ENCODE assay signal across 12 mouse cellular contexts in the genomic region with DNA sequence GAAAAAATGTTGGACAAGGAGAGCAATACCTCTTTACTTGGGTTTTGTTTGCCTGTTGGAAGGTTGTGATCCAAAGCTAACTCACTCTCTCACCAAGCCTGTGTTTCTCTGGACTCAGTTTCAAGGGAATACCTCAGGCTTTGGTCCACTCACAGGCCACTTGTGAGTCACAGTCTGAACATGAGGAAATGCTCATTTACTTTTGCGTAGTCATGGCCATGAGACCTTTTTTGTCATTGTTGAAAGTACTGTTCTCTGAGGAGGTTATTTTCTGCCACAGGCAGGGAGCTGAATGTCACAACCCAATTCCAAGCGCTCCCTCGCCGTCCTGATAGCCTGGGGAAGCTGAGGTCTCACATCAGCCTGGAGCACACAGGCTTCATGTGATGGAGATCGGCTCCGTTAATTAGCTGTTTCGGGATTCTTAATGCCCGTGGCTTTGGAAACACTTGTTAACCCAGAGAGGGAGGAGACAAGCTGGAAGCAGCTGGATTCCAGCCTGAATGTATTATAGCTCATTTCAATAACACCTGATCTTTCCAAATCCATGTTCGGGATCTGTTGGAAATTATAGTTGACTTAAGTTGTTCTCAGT.
DNase-seq lines count a peak whose midpoint lies in the region; ATAC-seq and TF ChIP-seq lines count a peak whose summit lies in the region.
"Had no signal": no experiment of that assay in that cellular context is flagged by ENCODE, and none has a peak within 500 bp of the region (broad histone marks: within the 10 kb centered on the region; RNA-seq: fewer than 3 reads in every experiment).

No protein-coding gene starts in this region.

- 59% methylated on average over 9 of the region's 9 CpGs for WGBS in lung, adult 2 months
- WGBS in limb, embryonic 12.5 days = 50% methylated on average over 9 of the region's 9 CpGs
- WGBS in stomach, postnatal 0 days = 67% methylated on average over 9 of the region's 9 CpGs
- 70% methylated on average over 9 of the region's 9 CpGs for WGBS in heart, embryonic 12.5 days

- no peak for ATAC-seq in limb, embryonic 12.5 days (ENCODE audit: insufficient number of reproducible peaks, insufficient read depth, low FRiP score, low TSS enrichment, low read depth)
- ATAC-seq in stomach, postnatal 0 days (ENCODE audit: low FRiP score, low TSS enrichment) = peak; percentile 64
- ATAC-seq in heart, embryonic 12.5 days (ENCODE audit: insufficient number of reproducible peaks, low FRiP score) = no peak

- H3K9ac ChIP-seq in limb, embryonic 12.5 days (replicated peaks) = no peak overlapping the region
- H3K9ac ChIP-seq in stomach, postnatal 0 days (ENCODE audit: low read length) = no peak overlapping the region
- H3K9ac ChIP-seq in heart, embryonic 12.5 days = no peak overlapping the region
- H3K9ac ChIP-seq: liver, embryonic 15.5 days had no signal

- no peak for TF ChIP-seq EP300 in stomach, postnatal 0 days (optimal IDR thresholded peaks at IDR 0.05)

- no peaks in the 10 kb centered on the region for H3K9me3 ChIP-seq in limb, embryonic 12.5 days
- H3K9me3 ChIP-seq in stomach, postnatal 0 days (ENCODE audit: control insufficient read depth, low read length) = no peaks in the 10 kb centered on the region
- no peaks in the 10 kb centered on the region for H3K9me3 ChIP-seq in heart, embryonic 12.5 days (replicated peaks)
- H3K9me3 ChIP-seq: liver, embryonic 15.5 days had no signal

- H3K4me2 ChIP-seq in limb, embryonic 12.5 days = 0 out of 2 replicates have a peak overlapping the region, but pooled peaks have one; percentile 3
- no peak overlapping the region for H3K4me2 ChIP-seq in stomach, postnatal 0 days (replicated peaks; ENCODE audit: low read depth)
- H3K4me2 ChIP-seq in heart, embryonic 12.5 days = no peak overlapping the region
- H3K4me2 ChIP-seq: liver, embryonic 15.5 days had no signal

- no peaks in the 10 kb centered on the region for H3K27me3 ChIP-seq in limb, embryonic 12.5 days
- H3K27me3 ChIP-seq in stomach, postnatal 0 days (ENCODE audit: control insufficient read depth, insufficient read depth, low read length) = no peaks in the 10 kb centered on the region
- H3K27me3 ChIP-seq in heart, embryonic 12.5 days (replicated peaks) = no peaks in the 10 kb centered on the region
- H3K27me3 ChIP-seq: liver, embryonic 15.5 days had no signal

- H3K4me1 ChIP-seq in lung, adult 2 months (ENCODE audit: control insufficient read depth, insufficient read depth, low read length) = no peaks in the 10 kb centered on the region; the same call in 1 of the 2 replicates
- peaks cover 11% of the 10 kb centered on the region; the same call in 1 of the 2 replicates for H3K4me1 ChIP-seq in limb, embryonic 12.5 days (replicated peaks)
- H3K4me1 ChIP-seq in stomach, postnatal 0 days (replicated peaks; ENCODE audit: control insufficient read depth, insufficient read depth) = no peaks in the 10 kb centered on the region
- H3K4me1 ChIP-seq in heart, embryonic 12.5 days (replicated peaks) = peaks cover 12% of the 10 kb centered on the region
- H3K4me1 ChIP-seq: liver, embryonic 15.5 days had no signal

- TF ChIP-seq POLR2A in lung, adult 2 months (IDR thresholded peaks at IDR 0.05; ENCODE audit: borderline replicate concordance, extremely low read depth, low read depth, low read length) = no peak; the same call in 1 of the 2 replicates

- peak; percentile 66 to 80 for DNase-seq in lung, adult 18-20 months
- DNase-seq in lung, adult 2 months = no peak
- peak; percentile 28 for DNase-seq in adipocyte (ENCODE audit: low spot score)
- DNase-seq in stomach, postnatal 0 days (ENCODE audit: low spot score) = no peak
- DNase-seq in gastrocnemius, postnatal 4 days (ENCODE audit: low spot score in 2 of 2) = no peak
- DNase-seq: cerebellum, adult 11-12 months; heart, adult 18-20 months; heart, postnatal 14 days; kidney, postnatal 14 days had no signal

- no peaks in the 10 kb centered on the region for H3K36me3 ChIP-seq in limb, embryonic 12.5 days
- H3K36me3 ChIP-seq in stomach, postnatal 0 days (ENCODE audit: control insufficient read depth, insufficient read depth, low read length) = no peaks in the 10 kb centered on the region
- H3K36me3 ChIP-seq in heart, embryonic 12.5 days = no peaks in the 10 kb centered on the region
- H3K36me3 ChIP-seq: liver, embryonic 15.5 days had no signal

- no peak for TF ChIP-seq CTCF in lung, adult 2 months (IDR thresholded peaks at IDR 0.05; ENCODE audit: insufficient read depth, low read length)
- TF ChIP-seq CTCF in stomach, postnatal 0 days (IDR thresholded peaks at IDR 0.05; ENCODE audit: low read depth) = no peak

- H3K4me3 ChIP-seq in lung, adult 2 months (replicated peaks; ENCODE audit: extremely low read depth, low read depth, low read length) = no peak overlapping the region
- no peak overlapping the region for H3K4me3 ChIP-seq in limb, embryonic 12.5 days (replicated peaks)
- H3K4me3 ChIP-seq in stomach, postnatal 0 days (ENCODE audit: low read depth, low read length) = no peak overlapping the region
- H3K4me3 ChIP-seq in heart, embryonic 12.5 days = no peak overlapping the region
- H3K4me3 ChIP-seq: liver, embryonic 15.5 days had no signal

- H3K27ac ChIP-seq in limb, embryonic 12.5 days = peak overlapping the region; percentile 31; the same call in 1 of the 2 replicates
- no peak overlapping the region for H3K27ac ChIP-seq in stomach, postnatal 0 days (replicated peaks)
- no peak overlapping the region for H3K27ac ChIP-seq in heart, embryonic 12.5 days (ENCODE audit: poor library complexity, severe bottlenecking)
- H3K27ac ChIP-seq: liver, embryonic 15.5 days had no signal

Comparison
In these comparisons a context has a peak if more than half of its experiments do, and no peak if none do; other contexts are left out.
1. DNase-seq: peak in lung, adult 18-20 months (2 of 2) and adipocyte (single experiment); none in lung, adult 2 months (single experiment), stomach, postnatal 0 days (single experiment) and gastrocnemius, postnatal 4 days (0 of 2).